Mouse (Mus musculus): ENCODE results near the gene Rftn2. TPM values are rescaled to one million over a fixed set of nuclear protein-coding genes. Genes with fewer than 3 reads are reported as not detected.

Rftn2 gene
- polyA plus RNA-seq, 1 experiment from 2014 or later: 11.6 TPM

DNA sequence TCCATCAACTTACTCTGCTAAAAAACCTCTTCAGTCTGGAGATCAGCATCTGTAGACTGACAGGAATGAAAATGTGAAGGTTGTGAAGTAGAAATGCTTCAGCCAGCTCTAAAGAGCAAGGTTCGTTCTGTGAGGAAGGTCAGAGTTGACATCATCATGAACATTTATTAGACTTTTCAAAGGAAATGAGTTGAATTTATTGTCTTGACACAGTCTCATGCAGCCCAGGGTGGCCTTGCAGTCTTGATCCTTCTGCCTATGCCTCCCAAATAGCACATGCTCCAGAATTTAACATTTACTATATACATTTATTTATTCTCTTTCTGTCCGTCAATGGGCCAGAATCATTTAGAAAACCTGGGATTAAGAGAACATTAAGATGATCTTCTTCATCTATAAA lies 103.0 kb downstream of the Rftn2 start:
- Histone ChIP-seq H3K9ac (no peak overlapping the region), H3K27me3 (ENCODE audit: control insufficient read depth, insufficient read depth, low read length) (no peaks in the 10 kb centered on the region), H3K4me1 (replicated peaks; ENCODE audit: control insufficient read depth, insufficient read depth, low read length) (no peaks in the 10 kb centered on the region), H3K36me3 (replicated peaks; ENCODE audit: control insufficient read depth, insufficient read depth) (no peaks in the 10 kb centered on the region), H3K4me3 (replicated peaks; ENCODE audit: low read length) (no peak overlapping the region), H3K4me2 (replicated peaks) (no peak overlapping the region), H3K27ac (no peak overlapping the region), H3K9me3 (ENCODE audit: control insufficient read depth, low read length) (no peaks in the 10 kb centered on the region)
- ATAC-seq (ENCODE audit: low FRiP score) (no peak), DNase-seq (ENCODE audit: low spot score) (no peak)
- 96% methylated on average over 2 of the region's 2 CpGs for WGBS

DNA sequence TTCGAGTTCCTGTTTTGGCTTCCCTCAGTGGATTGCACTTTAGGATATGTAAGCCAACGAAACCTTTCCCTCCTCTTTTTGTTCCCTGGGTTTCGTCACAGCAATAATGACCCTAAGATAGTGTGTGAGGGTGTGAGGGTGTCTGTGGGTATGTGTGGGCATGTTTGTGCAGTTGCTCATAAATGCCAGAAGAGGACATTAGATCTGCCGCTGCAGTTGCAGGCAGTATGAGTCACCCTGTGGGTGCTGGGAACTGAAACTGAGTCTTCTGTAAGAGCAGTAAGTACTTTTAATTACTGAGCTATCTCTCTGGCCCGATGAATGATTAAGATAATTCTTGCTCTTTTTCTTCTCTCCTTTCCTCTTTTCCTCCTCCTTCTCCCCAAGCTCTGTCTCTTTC lies 103.5 kb downstream of the Rftn2 start:
- DNase-seq (ENCODE audit: low spot score): no peak
- no peak overlapping the region for H3K4me2 ChIP-seq (replicated peaks)
- no peaks in the 10 kb centered on the region for H3K9me3 ChIP-seq (ENCODE audit: control insufficient read depth, low read length)
- H3K27me3 ChIP-seq (ENCODE audit: control insufficient read depth, insufficient read depth, low read length): no peaks in the 10 kb centered on the region
- H3K4me1 ChIP-seq (replicated peaks; ENCODE audit: control insufficient read depth, insufficient read depth, low read length): no peaks in the 10 kb centered on the region
- ATAC-seq (ENCODE audit: low FRiP score): no peak
- H3K9ac ChIP-seq: no peak overlapping the region
- WGBS: 92% methylated on average over 5 of the region's 5 CpGs
- H3K36me3 ChIP-seq (replicated peaks; ENCODE audit: control insufficient read depth, insufficient read depth): no peaks in the 10 kb centered on the region
- H3K4me3 ChIP-seq (replicated peaks; ENCODE audit: low read length): no peak overlapping the region
- no peak overlapping the region for H3K27ac ChIP-seq

Other genes with a start within 250 kb of the Rftn2 start
- gene Sf3b1, start 199.3 kb downstream of the Rftn2 start, polyA plus RNA-seq (2014; fragmentation: Nextera tagmentation; extraction: Ambion mirVana): 299 and 304 TPM in 2 replicates
- gene Coq10b, start 174.0 kb downstream of the Rftn2 start, polyA plus RNA-seq (2014; fragmentation: Nextera tagmentation; extraction: Ambion mirVana): 32.0 and 36.1 TPM in 2 replicates
- gene Hspe1, start 138.7 kb downstream of the Rftn2 start, polyA plus RNA-seq (2014; fragmentation: Nextera tagmentation; extraction: Ambion mirVana): 244 and 262 TPM in 2 replicates
- gene Hspd1, start 138.5 kb downstream of the Rftn2 start, polyA plus RNA-seq (2014; fragmentation: Nextera tagmentation; extraction: Ambion mirVana): 222 and 254 TPM in 2 replicates
- 157 and 177 TPM in 2 replicates for gene Mob4, start 95.6 kb downstream of the Rftn2 start, polyA plus RNA-seq (2014; fragmentation: Nextera tagmentation; extraction: Ambion mirVana)
- gene Mars2, start 10.4 kb upstream of the Rftn2 start, polyA plus RNA-seq (2014; fragmentation: Nextera tagmentation; extraction: Ambion mirVana): 3.4 and 3.9 TPM in 2 replicates
- gene Boll, start 136.7 kb upstream of the Rftn2 start, polyA plus RNA-seq (2014; fragmentation: Nextera tagmentation; extraction: Ambion mirVana): 0.32 and 0.43 TPM in 2 replicates
- gene Plcl1, start 179.1 kb upstream of the Rftn2 start, polyA plus RNA-seq (2014; fragmentation: Nextera tagmentation; extraction: Ambion mirVana): 5.4 and 5.5 TPM in 2 replicates

All from hindbrain, embryonic 14.5 days (tissue).